In genomic region chr5:111231044-111231443, GRCm38 (mm10) we compare ENCODE assay signal across 15 mouse cellular contexts.
DNase-seq lines count a peak whose midpoint lies in the region; ATAC-seq and TF ChIP-seq lines count a peak whose summit lies in the region.
"Had no signal": no experiment of that assay in that cellular context is flagged by ENCODE, and none has a peak within 500 bp of the region (broad histone marks: within the 10 kb centered on the region; RNA-seq: fewer than 3 reads in every experiment).

No protein-coding gene starts in this region.

- no peak for ATAC-seq in midbrain, embryonic 11.5 days (ENCODE audit: low FRiP score)
- ATAC-seq in midbrain, embryonic 16.5 days = no peak
- peak; percentile 30 for ATAC-seq in hindbrain, embryonic 11.5 days (ENCODE audit: low FRiP score)
- ATAC-seq: intestine, embryonic 15.5 days had no signal

- TF ChIP-seq POLR2A in kidney, adult 2 months (IDR thresholded peaks at IDR 0.05; ENCODE audit: low read depth, low read length) = no peak

- 0 out of 2 replicates have a peak overlapping the region, but pooled peaks have one; percentile 12 for H3K9ac ChIP-seq in midbrain, embryonic 11.5 days (ENCODE audit: low read length)
- H3K9ac ChIP-seq in midbrain, embryonic 16.5 days (ENCODE audit: low read depth, low read length) = no peak overlapping the region
- no peak overlapping the region for H3K9ac ChIP-seq in hindbrain, embryonic 11.5 days (ENCODE audit: low read depth, low read length)
- H3K9ac ChIP-seq: heart, embryonic 12.5 days; intestine, embryonic 15.5 days; liver, embryonic 13.5 days; lung, embryonic 15.5 days; stomach, embryonic 15.5 days had no signal

- no peak overlapping the region for H3K4me2 ChIP-seq in midbrain, embryonic 11.5 days
- no peak overlapping the region for H3K4me2 ChIP-seq in midbrain, embryonic 16.5 days (ENCODE audit: low read length)
- no peak overlapping the region for H3K4me2 ChIP-seq in hindbrain, embryonic 11.5 days (replicated peaks; ENCODE audit: low read depth, low read length)
- H3K4me2 ChIP-seq: heart, embryonic 12.5 days; intestine, embryonic 15.5 days; liver, embryonic 13.5 days; lung, embryonic 15.5 days; stomach, embryonic 15.5 days had no signal

- no peak overlapping the region; the same call in 1 of the 2 replicates for H3K27ac ChIP-seq in midbrain, embryonic 11.5 days (ENCODE audit: low read depth, low read length)
- H3K27ac ChIP-seq in midbrain, embryonic 16.5 days (ENCODE audit: low read length) = no peak overlapping the region
- peak overlapping the region; percentile 7; the same call in 1 of the 2 replicates for H3K27ac ChIP-seq in hindbrain, embryonic 11.5 days (ENCODE audit: low read depth, low read length)
- H3K27ac ChIP-seq in limb, embryonic 10.5 days = peak overlapping the region; percentile 7; the same call in 1 of the 2 replicates
- no peak overlapping the region for H3K27ac ChIP-seq in kidney, adult 2 months (ENCODE audit: insufficient read depth, low read depth, low read length)
- H3K27ac ChIP-seq: intestine, embryonic 15.5 days; liver, embryonic 13.5 days; lung, embryonic 15.5 days; stomach, embryonic 15.5 days had no signal

- H3K36me3 ChIP-seq in midbrain, embryonic 11.5 days (ENCODE audit: control insufficient read depth, insufficient read depth, low read length) = 0 out of 2 replicates have a peak, but pooled peaks cover 2% of the 10 kb centered on the region
- peaks cover 9% of the 10 kb centered on the region; the same call in 1 of the 2 replicates for H3K36me3 ChIP-seq in midbrain, embryonic 16.5 days (ENCODE audit: control insufficient read depth, insufficient read depth, low read length)
- no peaks in the 10 kb centered on the region for H3K36me3 ChIP-seq in hindbrain, embryonic 11.5 days (ENCODE audit: control insufficient read depth, insufficient read depth, low read length)
- H3K36me3 ChIP-seq in limb, embryonic 10.5 days = peaks cover 38% of the 10 kb centered on the region
- no peaks in the 10 kb centered on the region for H3K36me3 ChIP-seq in kidney, adult 2 months (ENCODE audit: control insufficient read depth, insufficient read depth, low read length)
- H3K36me3 ChIP-seq: intestine, embryonic 15.5 days; liver, embryonic 13.5 days had no signal

- H3K4me1 ChIP-seq in midbrain, embryonic 11.5 days (ENCODE audit: control insufficient read depth, insufficient read depth, low read length) = peaks cover 42% of the 10 kb centered on the region
- peaks cover 27% of the 10 kb centered on the region for H3K4me1 ChIP-seq in midbrain, embryonic 16.5 days (ENCODE audit: control insufficient read depth, insufficient read depth, low read length)
- peaks cover 26% of the 10 kb centered on the region for H3K4me1 ChIP-seq in hindbrain, embryonic 11.5 days (replicated peaks; ENCODE audit: control insufficient read depth, insufficient read depth, low read length)
- H3K4me1 ChIP-seq in limb, embryonic 10.5 days = peaks cover 92% of the 10 kb centered on the region
- H3K4me1 ChIP-seq in kidney, adult 2 months (ENCODE audit: control insufficient read depth, insufficient read depth, low read length) = peaks cover 9% of the 10 kb centered on the region

- WGBS in midbrain, embryonic 11.5 days = 75% methylated on average over 13 of the region's 13 CpGs
- 52% methylated on average over 13 of the region's 13 CpGs for WGBS in midbrain, embryonic 16.5 days
- WGBS in hindbrain, embryonic 11.5 days = 60% methylated on average over 13 of the region's 13 CpGs
- 70% methylated on average over 13 of the region's 13 CpGs for WGBS in limb, embryonic 10.5 days
- WGBS in kidney, adult 2 months = 89% methylated on average over 13 of the region's 13 CpGs

- H3K4me3 ChIP-seq in midbrain, embryonic 11.5 days (ENCODE audit: low read depth, low read length) = no peak overlapping the region
- H3K4me3 ChIP-seq in midbrain, embryonic 16.5 days (ENCODE audit: low read depth, low read length) = no peak overlapping the region
- H3K4me3 ChIP-seq in hindbrain, embryonic 11.5 days (ENCODE audit: low read depth, low read length) = no peak overlapping the region
- no peak overlapping the region for H3K4me3 ChIP-seq in limb, embryonic 10.5 days
- H3K4me3 ChIP-seq in kidney, adult 2 months (ENCODE audit: insufficient read depth, low read depth, low read length) = no peak overlapping the region
- H3K4me3 ChIP-seq: erythroblast, embryonic 14.5 days; heart, embryonic 12.5 days; intestine, embryonic 15.5 days; liver, embryonic 13.5 days; lung, embryonic 15.5 days; myocyte; stomach, embryonic 15.5 days had no signal

- H3K27me3 ChIP-seq in midbrain, embryonic 11.5 days (ENCODE audit: control insufficient read depth, insufficient read depth, low read length) = no peaks in the 10 kb centered on the region; the same call in 1 of the 2 replicates
- H3K27me3 ChIP-seq in midbrain, embryonic 16.5 days (ENCODE audit: control insufficient read depth, insufficient read depth, low read depth, low read length) = no peaks in the 10 kb centered on the region
- H3K27me3 ChIP-seq in hindbrain, embryonic 11.5 days (ENCODE audit: control insufficient read depth, insufficient read depth, low read length) = 0 out of 2 replicates have a peak, but pooled peaks cover 2% of the 10 kb centered on the region
- peaks cover 6% of the 10 kb centered on the region; the same call in 1 of the 2 replicates for H3K27me3 ChIP-seq in limb, embryonic 10.5 days (ENCODE audit: low read depth, poor library complexity, severe bottlenecking)
- no peaks in the 10 kb centered on the region for H3K27me3 ChIP-seq in kidney, adult 2 months (replicated peaks; ENCODE audit: control insufficient read depth, insufficient read depth, low read length)
- H3K27me3 ChIP-seq: intestine, embryonic 15.5 days; liver, embryonic 13.5 days; lung, embryonic 15.5 days; stomach, embryonic 15.5 days had no signal

- no peaks in the 10 kb centered on the region for H3K9me3 ChIP-seq in midbrain, embryonic 11.5 days (ENCODE audit: control insufficient read depth, low read length)
- H3K9me3 ChIP-seq in midbrain, embryonic 16.5 days (replicated peaks; ENCODE audit: control insufficient read depth, low read length, poor library complexity, severe bottlenecking) = no peaks in the 10 kb centered on the region
- no peaks in the 10 kb centered on the region for H3K9me3 ChIP-seq in hindbrain, embryonic 11.5 days (ENCODE audit: control insufficient read depth, low read length)
- no peaks in the 10 kb centered on the region for H3K9me3 ChIP-seq in limb, embryonic 10.5 days (replicated peaks)
- H3K9me3 ChIP-seq: heart, embryonic 12.5 days; intestine, embryonic 15.5 days; liver, embryonic 13.5 days; lung, embryonic 15.5 days; stomach, embryonic 15.5 days had no signal

- DNase-seq in midbrain, embryonic 11.5 days (ENCODE audit: low spot score, missing footprints) = no peak
- DNase-seq in hindbrain, embryonic 11.5 days (ENCODE audit: low spot score) = no peak
- no peak for DNase-seq in limb, embryonic 10.5 days (ENCODE audit: low spot score)
- DNase-seq in kidney, adult 2 months = no peak
- DNase-seq in right cerebral cortex, postnatal 14 days = no peak
- DNase-seq in urinary bladder, postnatal 36 days (ENCODE audit: low spot score in 2 of 2) = no peak
- DNase-seq: cerebellum, postnatal 14 days; liver, embryonic 13.5 days had no signal

- TF ChIP-seq CTCF in kidney, adult 2 months (conservative IDR thresholded peaks at IDR 0.05; ENCODE audit: insufficient read depth, insufficient read length, low read depth, low read length) = no peak

Comparison
In these comparisons a context has a peak if more than half of its experiments do, and no peak if none do; other contexts are left out.
1. H3K27ac ChIP-seq: peak in hindbrain, embryonic 11.5 days (single experiment) and limb, embryonic 10.5 days (single experiment); none in midbrain, embryonic 11.5 days (single experiment), midbrain, embryonic 16.5 days (single experiment) and kidney, adult 2 months (single experiment).